Mouse (Mus musculus) kidney, adult 8-10 months (tissue): Measurements from ENCODE around the gene Ank3.

ENCODE experiments used
- DNase-seq, 2 experiments: peaks; one replicate each; pipeline ENCODE4 v3.0.0; 2022

Gene Ank3

DNA sequence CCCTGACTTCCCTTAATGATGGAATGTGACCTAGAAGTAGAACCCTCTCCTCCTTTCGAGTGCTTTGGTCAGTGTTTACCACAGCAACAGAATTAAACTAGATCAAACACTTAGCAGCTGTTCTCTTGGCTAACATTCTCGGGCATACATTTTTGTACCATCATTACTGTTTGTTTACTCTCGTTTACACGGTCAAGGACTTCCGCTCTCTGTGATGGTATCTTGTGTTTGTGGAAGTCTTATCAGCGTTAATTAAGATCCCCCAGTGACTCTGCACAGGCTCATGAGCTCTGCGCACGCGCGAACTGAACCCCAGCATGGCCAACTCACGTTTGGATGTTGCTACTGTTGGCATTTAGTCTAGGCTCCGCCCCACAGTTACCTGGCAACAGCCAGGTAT lies 16.3 kb downstream of the Ank3 start:
- no peak for DNase-seq

- no peak for DNase-seq
These were observed 20.1 kb downstream of the Ank3 start for GRCm38 (mm10) chr10:69418716-69419115.

DNA sequence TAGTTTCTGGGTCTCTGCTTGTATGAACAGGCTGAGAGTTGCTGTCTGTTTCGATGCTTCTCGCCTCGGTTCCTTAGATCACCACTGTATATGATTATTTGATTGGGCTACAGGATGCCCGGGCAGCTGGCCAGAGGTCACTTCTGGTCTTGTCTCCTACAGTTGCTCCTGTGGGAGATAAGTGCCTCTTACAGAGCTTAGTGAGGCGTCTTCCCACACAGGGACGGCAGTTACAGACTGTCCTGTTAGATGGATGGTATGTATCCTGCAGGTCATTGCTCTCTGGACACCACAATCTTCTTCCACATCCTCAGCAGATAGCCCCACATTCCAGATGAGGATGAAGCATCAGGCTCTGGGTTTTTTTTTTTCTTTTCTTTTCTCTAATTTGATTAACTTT lies 21.7 kb downstream of the Ank3 start:
- no peak for DNase-seq

- no peak for DNase-seq
These were observed 25.5 kb downstream of the Ank3 start for GRCm38 (mm10) chr10:69424051-69424450.

DNA sequence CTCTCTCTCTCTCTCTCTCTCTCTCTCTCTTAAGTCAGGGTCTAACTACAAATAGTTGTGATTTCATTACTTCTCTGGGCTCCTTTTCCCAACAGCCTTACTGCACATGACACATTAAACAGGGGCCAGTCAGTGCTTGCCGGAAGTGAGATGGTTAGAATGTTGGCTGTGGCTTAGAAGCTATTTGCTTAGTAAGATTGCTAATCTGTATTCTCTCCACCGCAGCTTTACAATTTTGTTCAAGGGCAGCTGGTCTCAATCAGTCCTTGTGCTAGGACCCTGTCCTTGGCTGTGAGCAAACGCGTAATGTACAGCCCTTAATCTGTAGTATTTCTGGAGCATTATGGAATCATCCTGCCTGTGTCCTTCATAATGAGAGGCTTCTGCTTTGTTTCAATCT lies 31.6 kb downstream of the Ank3 start:
- DNase-seq: no peak

DNA sequence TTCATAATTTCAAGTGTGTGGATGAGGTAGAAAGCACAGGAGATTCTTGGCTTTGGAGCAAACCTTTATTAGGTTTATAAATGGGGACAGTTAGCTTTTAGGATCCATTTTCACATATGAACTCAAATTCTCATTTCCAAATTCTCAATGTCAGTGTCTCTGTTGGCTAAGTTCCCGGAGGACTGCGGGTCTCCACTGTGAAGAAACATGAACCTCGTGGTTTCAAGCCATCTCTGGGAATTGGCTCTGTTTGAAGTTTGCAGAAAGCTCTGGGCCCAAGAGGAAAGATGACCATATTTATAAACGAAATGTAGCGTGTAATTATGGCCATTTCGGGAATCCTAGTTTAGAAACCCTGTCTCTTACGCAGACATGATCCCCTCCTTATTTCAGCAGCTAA lies 32.5 kb downstream of the Ank3 start:
- no peak for DNase-seq

DNA sequence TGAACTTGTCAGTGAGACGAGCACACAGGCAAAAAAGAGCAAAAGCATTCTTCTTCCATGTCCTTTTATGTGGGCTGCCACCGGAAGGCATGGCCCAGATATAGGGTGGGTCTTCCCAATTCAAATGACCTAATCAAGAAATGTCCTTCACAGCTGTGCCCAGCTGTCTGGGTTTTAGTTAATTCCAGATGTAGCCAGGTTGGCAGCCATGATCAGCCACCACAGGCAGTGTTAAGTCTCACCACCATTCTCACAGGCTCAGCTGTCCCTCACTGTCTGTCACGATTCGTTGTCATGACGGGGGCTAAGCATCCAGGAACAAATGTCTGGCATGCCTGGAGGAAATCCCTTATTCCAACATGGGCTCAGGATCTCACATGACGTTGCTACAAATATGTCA lies 36.6 kb downstream of the Ank3 start:
- no peak for DNase-seq

GRCm38 (mm10) chr10:69439449-69439848 lies 40.9 kb downstream of the Ank3 start:
- DNase-seq: no peak

DNA sequence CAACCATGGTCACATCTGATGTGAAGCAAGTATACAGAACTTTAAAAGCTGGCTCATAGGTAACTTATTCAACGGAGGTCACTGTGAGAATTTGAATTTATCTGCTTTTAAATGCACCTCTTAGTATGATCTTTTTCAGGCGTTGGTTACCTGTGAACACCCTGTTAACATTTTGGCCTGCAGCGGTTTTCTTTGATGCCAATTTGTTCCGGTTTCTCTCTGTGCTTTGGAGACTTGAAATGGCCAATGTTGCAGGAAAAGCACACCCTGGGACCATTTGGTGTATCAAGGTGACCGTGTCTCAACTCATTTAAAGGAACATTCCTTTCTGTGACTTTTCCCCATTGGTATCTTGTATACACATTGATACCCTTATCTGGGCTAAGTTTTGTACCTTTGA lies 46.0 kb downstream of the Ank3 start:
- peak; percentile 32 to 64 for DNase-seq

- peak; percentile 30 to 54 for DNase-seq
These were observed 47.4 kb downstream of the Ank3 start for GRCm38 (mm10) chr10:69445951-69446350.

- DNase-seq: peak in 1 of 2 experiments; percentile 30
These were observed 48.0 kb downstream of the Ank3 start for GRCm38 (mm10) chr10:69446566-69446965.

DNA sequence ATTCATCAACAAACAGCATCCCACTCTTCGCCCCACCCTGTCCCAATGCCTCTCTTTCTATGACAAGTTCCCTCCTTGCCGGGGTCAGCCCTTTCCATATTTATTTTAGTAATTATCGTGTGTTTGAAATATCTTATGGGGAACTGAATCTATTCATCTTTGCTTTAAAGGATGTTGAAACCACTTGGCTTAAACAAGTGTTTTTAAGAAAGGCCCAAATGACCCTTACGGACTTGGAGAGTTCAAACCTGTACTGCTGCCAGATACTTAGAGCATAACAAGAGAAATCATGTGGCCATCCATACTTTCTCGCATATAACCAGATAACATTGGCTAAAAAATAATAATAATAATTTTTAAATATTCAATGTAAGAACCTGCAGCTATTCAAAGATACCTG lies 48.7 kb downstream of the Ank3 start:
- no peak for DNase-seq

DNA sequence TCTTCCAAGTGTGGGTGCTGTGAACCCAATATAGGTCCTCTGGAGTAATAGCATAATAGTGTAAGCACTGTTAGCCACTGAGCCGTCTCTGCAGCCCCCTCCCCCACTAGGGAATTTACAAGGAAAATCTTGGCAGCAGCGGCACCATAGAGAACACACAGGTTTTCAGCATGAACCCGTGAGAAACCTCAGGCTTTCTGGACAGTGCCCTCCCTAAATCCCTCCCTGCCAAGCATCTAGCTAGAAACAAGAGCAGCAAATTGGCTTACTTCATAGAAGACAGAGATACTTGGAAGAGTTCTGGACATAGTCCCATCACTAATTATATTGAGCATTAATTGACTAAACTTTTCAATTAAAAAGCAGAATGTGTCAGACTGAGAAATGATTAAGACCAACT lies 49.6 kb downstream of the Ank3 start:
- no peak for DNase-seq

- DNase-seq: no peak
These were observed 52.4 kb downstream of the Ank3 start for GRCm38 (mm10) chr10:69451006-69451405.

- peak in 1 of 2 experiments; percentile 52 for DNase-seq
These were observed 53.8 kb downstream of the Ank3 start for GRCm38 (mm10) chr10:69452180-69452977.

- no peak for DNase-seq
These were observed 55.0 kb downstream of the Ank3 start for GRCm38 (mm10) chr10:69453531-69453930.

DNA sequence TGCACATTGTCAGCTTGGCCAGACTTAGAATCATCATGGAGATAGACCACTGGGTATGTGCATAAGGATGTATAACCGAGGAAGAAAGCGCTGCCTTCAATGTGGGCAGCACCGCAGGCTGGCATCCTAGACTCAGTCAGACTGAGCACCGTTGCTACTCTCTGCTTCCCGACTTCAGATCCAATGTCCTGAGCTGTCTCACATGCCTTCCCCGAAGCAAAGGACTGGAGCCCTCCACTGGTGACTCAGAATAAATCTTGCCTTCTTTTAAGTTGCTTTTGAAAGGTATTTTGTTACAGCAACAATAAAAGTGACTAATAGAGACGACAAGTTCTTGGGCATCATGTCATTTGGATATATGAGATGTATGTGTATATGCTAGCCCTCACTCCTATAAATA lies 55.9 kb downstream of the Ank3 start:
- DNase-seq: no peak

DNA sequence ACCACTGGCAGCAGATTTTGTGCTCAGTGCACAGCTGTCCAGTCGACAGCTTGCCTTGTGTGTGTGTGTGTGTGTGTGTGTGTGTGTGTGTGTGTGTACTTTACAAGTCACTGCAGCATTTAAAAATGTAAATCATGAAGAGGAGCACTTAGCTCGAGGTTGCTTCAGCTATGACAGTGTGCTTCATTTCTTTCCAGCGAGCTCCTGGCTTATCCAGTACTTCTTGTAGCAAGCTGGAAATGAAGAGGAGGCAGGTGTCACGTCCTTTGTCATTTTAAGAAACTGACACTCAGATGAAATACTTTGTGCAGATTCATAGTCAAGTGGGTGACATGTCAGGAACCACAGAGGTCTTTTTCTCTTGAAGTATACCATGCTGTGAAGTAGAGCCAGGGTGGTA lies 66.3 kb downstream of the Ank3 start:
- no peak for DNase-seq

DNA sequence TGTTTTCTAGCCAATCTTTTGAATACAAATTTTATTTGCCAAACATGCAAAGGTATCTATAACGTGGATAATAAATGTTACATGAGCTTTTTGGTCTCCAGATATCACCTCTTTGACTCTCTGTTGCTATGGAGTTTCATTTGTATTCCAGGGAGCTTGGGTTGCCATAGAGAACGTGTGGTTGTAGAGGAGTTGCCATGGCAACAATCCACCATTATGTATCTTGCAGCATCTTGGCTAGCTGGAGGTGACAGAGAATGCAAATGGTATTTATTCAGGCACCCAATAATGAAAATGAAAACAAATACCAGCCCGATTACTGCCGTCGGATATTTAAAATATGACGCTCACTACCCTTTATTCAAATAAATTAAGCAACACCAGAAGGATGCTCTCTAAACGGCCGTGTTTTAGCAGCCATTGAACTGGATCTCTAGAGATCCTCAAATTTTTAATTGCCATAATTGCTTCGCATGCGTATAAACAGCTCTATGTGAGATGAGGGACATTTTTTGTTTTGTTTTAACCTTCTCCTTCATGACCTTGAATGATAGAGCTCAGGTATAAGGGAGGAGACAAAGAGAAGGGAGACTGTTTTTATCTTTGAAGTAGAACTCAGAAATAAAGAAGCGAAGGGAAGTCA lies 67.1 kb downstream of the Ank3 start:
- no peak for DNase-seq

- DNase-seq: no peak
These were observed 67.6 kb downstream of the Ank3 start for GRCm38 (mm10) chr10:69466201-69466585.

- DNase-seq: no peak
These were observed 68.0 kb downstream of the Ank3 start for GRCm38 (mm10) chr10:69466586-69466985.

- DNase-seq: no peak
These were observed 68.6 kb downstream of the Ank3 start for GRCm38 (mm10) chr10:69467182-69467581.

GRCm38 (mm10) chr10:69471841-69472240 lies 73.3 kb downstream of the Ank3 start:
- no peak for DNase-seq

DNA sequence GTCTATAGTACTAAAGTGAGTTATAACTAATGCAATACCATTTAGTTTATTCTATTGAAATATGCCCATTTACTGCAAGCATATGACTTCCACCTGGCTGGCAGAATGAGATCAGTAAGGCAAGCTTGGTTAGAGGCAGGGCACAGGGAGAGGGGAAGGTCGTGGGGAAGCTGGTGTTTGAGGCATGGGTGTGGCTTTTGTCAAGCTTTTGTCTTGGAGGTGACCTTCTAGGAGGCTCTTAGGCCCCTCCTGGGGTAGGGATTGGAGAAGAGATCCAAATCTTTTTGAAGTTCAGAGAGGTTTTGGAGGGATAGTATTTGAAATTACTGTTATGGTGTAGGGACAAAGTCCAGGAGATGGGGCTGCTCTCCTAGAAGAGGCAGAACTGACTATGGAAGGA lies 78.3 kb downstream of the Ank3 start:
- no peak for DNase-seq

- no peak for DNase-seq
These were observed 79.1 kb downstream of the Ank3 start for GRCm38 (mm10) chr10:69477656-69478055.
